Mouse (Mus musculus) testis, adult 2 months (tissue): ENCODE measurements around the gene Cd200r2. TPM values are rescaled to one million over a fixed set of nuclear protein-coding genes. Genes with fewer than 3 reads are reported as not detected.

Experiments
- H3K27ac ChIP-seq: fragments of 200-500 bp; 2 replicates; pipeline ENCODE4 v1.5.1; 2012; ENCODE audit warnings: low read depth, low read length; ENCODE audit not compliant: control insufficient read depth, insufficient read depth
- H3K27me3 ChIP-seq: fragments of 200-500 bp; 2 replicates; pipeline ENCODE4 v1.6.1; 2012; ENCODE audit warnings: mild to moderate bottlenecking, low read length, moderate library complexity; ENCODE audit not compliant: control insufficient read depth, insufficient read depth
- H3K36me3 ChIP-seq: fragments of 200-500 bp; 2 replicates; pipeline ENCODE4 v1.6.1; 2012; ENCODE audit warnings: mild to moderate bottlenecking, low read length; ENCODE audit not compliant: control insufficient read depth, insufficient read depth
- H3K4me1 ChIP-seq: fragments of 200-500 bp; 2 replicates; pipeline ENCODE4 v1.6.1; 2012; ENCODE audit warnings: low read length; ENCODE audit not compliant: control insufficient read depth, insufficient read depth
- H3K4me3 ChIP-seq: fragments of 200-500 bp; 2 replicates; pipeline ENCODE4 v1.5.1; 2012; ENCODE audit warnings: low read depth, mild to moderate bottlenecking, low read length, moderate library complexity, mixed read lengths; ENCODE audit not compliant: control insufficient read depth
- CTCF ChIP-seq: fragments of 200-500 bp; IDR thresholded peaks from 2 replicates; pipeline ENCODE4 v1.5.1; 2012; ENCODE audit warnings: low read depth, mild to moderate bottlenecking, inconsistent platforms, low read length, moderate library complexity; ENCODE audit not compliant: control insufficient read depth, insufficient read depth, insufficient replicate concordance
- POLR2A ChIP-seq: fragments of 200-500 bp; IDR thresholded peaks from 2 replicates; pipeline ENCODE4 v1.6.1; 2012; ENCODE audit warnings: low read depth, mild to moderate bottlenecking, inconsistent platforms, low read length, moderate library complexity; ENCODE audit not compliant: control insufficient read depth
- polyA plus RNA-seq: library from polyadenylated mRNA; depleted of rRNA; stranded (reverse); fragments of >200 nt; gene quantifications from 2 replicates; pipeline ENCODE4 v1.2.3, GENCODE M21; 2012; rRNA removed

Cd200r2 gene
- polyA plus RNA-seq, 1 experiment: 0.07 TPM

DNA sequence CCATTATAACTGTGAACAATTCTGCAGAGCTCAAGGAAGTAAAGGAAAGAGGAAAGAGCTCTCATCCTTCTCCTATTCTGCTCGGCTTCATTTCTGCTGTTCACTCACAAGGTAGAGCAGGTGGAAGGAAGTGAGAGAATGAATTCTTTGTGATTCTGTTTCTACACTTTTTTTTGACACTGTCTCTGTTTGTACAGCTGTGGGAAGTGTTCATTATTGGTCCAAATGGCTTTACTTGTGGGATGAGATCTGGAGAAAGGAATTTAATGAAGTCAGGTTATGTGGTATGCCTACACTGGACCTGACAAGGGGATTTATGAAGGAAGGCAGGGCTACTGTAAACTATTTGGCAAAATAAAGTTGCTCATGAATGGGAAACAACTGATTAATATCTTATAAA is 23.9 kb downstream of the Cd200r2 start:
- Histone ChIP-seq H3K36me3 (no peaks in the 10 kb centered on the region), H3K27ac (no peak overlapping the region), H3K27me3 (no peaks in the 10 kb centered on the region), H3K4me3 (no peak overlapping the region), H3K4me1 (no peaks in the 10 kb centered on the region)
- TF ChIP-seq CTCF (no peak), POLR2A (no peak)

DNA sequence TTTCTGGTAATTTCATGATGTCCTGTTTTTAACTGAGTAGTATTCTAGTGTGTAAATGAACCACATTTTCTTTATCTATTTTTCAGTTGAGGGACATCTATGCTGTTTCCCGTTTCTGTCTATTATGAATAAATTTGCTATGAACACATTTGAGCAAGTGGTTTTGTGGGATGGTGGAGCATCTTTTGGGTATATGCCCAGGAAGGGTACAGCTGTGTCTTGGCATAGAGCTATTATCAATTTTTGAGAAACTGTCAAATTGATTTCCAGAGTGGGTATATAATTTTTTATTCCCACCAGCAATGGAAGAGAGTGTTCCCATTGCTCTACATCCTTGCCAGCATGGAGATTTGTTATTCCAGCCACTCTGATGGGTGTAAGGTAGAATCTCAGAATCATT is 65.1 kb downstream of the Cd200r2 start:
- Histone ChIP-seq H3K27me3 (no peaks in the 10 kb centered on the region), H3K36me3 (no peaks in the 10 kb centered on the region), H3K4me1 (no peaks in the 10 kb centered on the region), H3K27ac (no peak overlapping the region), H3K4me3 (no peak overlapping the region)
- no peak for TF ChIP-seq POLR2A
- no peak for TF ChIP-seq CTCF

DNA sequence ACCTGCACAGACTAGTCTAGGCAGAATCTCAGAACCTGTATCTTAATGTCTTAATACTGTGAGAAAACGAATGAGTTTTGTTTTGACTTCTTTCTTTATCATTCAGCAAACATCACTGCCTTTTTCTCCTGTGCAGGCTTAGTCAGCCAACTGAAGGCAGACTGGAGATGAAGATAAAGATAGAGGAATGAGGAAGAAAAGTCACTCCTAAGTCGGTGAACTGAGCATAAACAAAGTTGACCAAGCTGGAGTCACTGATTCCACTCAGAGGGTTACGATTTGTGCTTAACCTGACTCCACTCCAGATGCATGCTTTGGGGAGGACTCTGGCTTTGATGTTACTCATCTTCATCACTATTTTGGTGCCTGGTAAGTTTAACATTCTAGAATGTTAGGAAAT is 76.6 kb downstream of the Cd200r2 start, which contains the start of gene Cd200r3:
Cd200r3 (plus strand) TSS at position 211 of the 400 bp plus-strand sequence.
- no peaks in the 10 kb centered on the region for H3K4me1 ChIP-seq
- H3K4me3 ChIP-seq: no peak within 1 kb of the TSS
- H3K36me3 ChIP-seq: no peaks in the 10 kb centered on the region
- TF ChIP-seq CTCF: no peak
- TF ChIP-seq POLR2A: no peak
- H3K27me3 ChIP-seq: no peaks in the 10 kb centered on the region
- no peak within 1 kb of the TSS for H3K27ac ChIP-seq

DNA sequence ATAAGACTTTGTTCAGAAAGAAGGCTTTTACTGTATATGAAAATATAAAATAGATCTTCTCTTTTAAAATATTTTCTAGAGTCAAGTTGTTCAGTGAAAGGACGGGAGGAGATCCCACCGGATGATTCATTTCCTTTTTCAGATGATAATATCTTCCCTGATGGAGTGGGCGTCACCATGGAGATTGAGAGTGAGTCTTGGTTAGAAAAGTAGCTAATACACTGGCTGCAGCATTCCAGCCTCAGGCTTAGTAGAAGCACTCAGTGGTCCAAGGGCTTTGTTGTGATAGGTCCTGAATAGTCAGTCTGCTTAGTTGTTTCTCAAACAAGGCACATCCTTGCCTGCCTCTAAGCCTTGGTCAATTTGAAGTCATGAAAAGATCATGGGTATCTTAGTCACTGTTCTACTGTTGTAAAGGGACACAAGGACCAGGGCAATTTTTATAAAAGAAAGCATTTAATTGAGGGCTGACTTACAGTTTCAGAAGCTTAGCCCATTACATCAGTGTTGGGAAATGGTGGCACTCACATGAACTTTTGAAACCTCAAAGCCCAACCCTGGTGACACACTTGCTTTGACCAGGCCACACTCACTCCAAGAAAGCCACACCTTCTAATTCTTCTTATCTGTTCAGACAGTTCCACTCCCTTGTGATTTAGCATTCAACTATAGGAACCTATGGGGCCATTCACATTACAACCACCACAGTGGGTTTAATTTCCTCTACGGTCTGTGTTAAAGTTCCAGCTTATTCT is 84.6 kb downstream of the Cd200r2 start:
- Histone ChIP-seq H3K27me3 (no peaks in the 10 kb centered on the region), H3K4me3 (no peak overlapping the region), H3K36me3 (no peaks in the 10 kb centered on the region), H3K27ac (no peak overlapping the region), H3K4me1 (no peaks in the 10 kb centered on the region)
- TF ChIP-seq POLR2A: no peak
- TF ChIP-seq CTCF: no peak

DNA sequence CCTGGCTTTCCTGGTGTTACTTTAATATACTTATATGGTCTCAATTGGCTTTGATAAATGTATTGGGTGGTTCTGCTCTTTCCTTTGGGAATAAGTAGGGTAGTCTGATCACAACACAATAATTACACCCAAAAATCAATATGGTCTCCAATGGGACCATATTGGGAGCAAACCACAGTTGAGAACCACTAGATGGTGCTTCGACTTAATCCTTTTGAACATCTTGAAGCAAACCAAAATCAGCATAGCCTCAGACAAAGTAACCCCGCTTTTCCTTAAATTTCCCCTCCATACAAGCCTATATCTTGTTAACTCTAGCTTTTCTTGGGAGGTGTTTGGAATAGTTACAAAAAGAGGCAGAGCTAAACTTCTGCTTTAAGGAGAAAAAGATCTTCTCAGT is 95.4 kb downstream of the Cd200r2 start:
- Histone ChIP-seq H3K27me3 (no peaks in the 10 kb centered on the region), H3K4me3 (no peak overlapping the region), H3K27ac (no peak overlapping the region), H3K36me3 (no peaks in the 10 kb centered on the region), H3K4me1 (no peaks in the 10 kb centered on the region)
- TF ChIP-seq CTCF: no peak
- TF ChIP-seq POLR2A: no peak

DNA sequence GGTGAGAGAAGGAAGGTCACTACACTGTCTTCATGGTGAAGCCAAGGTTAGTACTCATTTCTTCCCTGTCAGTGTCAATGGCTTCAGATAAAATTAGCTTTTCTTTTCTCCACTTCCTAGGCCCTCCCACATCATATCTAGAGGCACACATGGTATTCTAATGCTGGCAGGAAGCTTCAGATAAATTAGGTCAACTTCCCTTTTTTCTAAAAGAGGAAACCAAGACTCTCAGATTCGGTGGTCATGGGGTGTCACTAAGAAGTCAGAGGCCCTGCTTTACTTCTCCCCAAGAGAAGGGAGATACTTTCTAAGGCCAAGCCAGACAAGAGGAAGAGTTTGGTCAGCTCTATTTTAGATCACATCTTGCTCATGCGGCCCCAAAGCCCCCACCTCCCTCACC is 95.9 kb downstream of the Cd200r2 start:
- H3K4me1 ChIP-seq: no peaks in the 10 kb centered on the region
- TF ChIP-seq POLR2A (no peak), CTCF (no peak)
- no peaks in the 10 kb centered on the region for H3K36me3 ChIP-seq
- no peaks in the 10 kb centered on the region for H3K27me3 ChIP-seq
- H3K4me3 ChIP-seq: no peak overlapping the region
- H3K27ac ChIP-seq: no peak overlapping the region; the same call in 1 of the 2 replicates

DNA sequence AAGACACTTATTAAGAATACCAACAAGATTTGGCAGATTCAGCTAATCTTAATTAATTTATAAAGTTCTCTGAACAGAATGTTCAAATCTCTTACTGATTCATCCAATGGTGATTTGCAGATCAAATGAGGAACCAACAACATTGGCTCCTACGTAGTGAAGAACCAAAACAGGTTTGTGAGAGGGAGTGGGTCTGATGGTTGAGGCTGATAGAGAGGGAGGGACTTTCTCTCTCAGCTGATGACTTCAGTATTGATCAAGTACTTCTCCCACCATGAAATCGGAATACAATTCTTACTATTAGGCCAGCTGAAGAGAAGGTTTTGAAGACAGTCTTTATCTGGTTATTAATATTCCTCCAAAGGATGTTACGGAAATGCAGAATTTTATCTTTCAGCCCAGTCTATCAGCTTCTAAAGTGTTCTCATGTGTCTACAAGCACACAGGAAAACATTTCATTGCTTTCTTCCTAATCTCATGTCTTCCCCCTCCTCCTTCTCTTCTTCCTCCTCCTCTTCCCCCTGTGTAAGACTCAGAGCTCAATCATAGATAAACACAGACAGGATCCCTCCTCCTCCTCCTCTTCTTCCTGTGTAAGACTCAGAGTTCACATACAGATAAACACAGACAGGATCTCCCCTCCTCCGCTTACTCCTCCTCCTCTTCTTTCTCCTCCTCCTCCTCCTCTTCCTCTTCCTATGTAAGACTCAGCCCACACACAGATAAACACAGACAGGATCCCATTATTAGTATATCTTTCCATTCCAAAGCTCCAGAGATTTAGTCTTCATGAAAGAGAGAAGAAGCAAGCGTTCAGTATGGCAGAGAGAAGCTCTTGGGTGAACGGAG is 97.9 kb downstream of the Cd200r2 start:
- H3K4me1 ChIP-seq: no peaks in the 10 kb centered on the region
- no peak for TF ChIP-seq POLR2A
- no peak for TF ChIP-seq CTCF
- no peaks in the 10 kb centered on the region for H3K27me3 ChIP-seq
- no peak overlapping the region for H3K4me3 ChIP-seq
- no peak overlapping the region for H3K27ac ChIP-seq
- H3K36me3 ChIP-seq: no peaks in the 10 kb centered on the region

DNA sequence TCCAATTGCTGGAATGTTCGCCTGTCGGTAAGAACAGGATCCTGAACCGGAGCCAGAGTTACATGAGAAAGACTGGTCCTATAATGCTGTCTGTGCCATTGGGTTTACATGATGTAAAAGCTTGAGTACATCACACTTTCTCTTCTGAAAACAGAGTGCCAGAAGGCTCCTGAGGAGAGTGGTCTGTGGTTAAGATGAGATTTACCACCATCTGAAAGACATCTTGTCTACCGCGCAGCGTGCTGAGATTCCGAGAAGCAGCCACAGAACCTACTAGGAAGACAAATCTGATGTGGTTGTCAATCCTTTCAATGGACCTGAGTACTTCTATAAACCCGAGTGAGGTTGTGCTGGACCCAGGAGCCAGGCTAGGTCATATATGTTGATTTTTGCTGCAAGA is 98.5 kb downstream of the Cd200r2 start:
- H3K4me1 ChIP-seq: no peaks in the 10 kb centered on the region
- H3K36me3 ChIP-seq: no peaks in the 10 kb centered on the region
- TF ChIP-seq CTCF: no peak
- TF ChIP-seq POLR2A: no peak
- no peak overlapping the region for H3K4me3 ChIP-seq
- H3K27me3 ChIP-seq: no peaks in the 10 kb centered on the region
- H3K27ac ChIP-seq: no peak overlapping the region

Other genes with a start within 250 kb of the Cd200r2 start
- 2.9 and 3.7 TPM in 2 replicates for gene Nepro, start 142.8 kb upstream of the Cd200r2 start, polyA plus RNA-seq
- 2.8 and 3.0 TPM in 2 replicates for gene Gtpbp8, start 120.7 kb upstream of the Cd200r2 start, polyA plus RNA-seq
- not detected in 2 replicates for gene Cd200r1, start 101.4 kb upstream of the Cd200r2 start, polyA plus RNA-seq
- not detected in 2 replicates for gene Cd200r4, start 55.4 kb upstream of the Cd200r2 start, polyA plus RNA-seq
- 0.18 and 0.74 TPM in 2 replicates for gene Cd200r3, start 76.6 kb downstream of the Cd200r2 start, polyA plus RNA-seq
- gene Ccdc80, start 226.3 kb downstream of the Cd200r2 start, polyA plus RNA-seq: 0.77 and 1.4 TPM in 2 replicates